Mouse (Mus musculus): ENCODE results near the gene Wsb1. TPM values are rescaled to one million over a fixed set of nuclear protein-coding genes. Genes with fewer than 3 reads are reported as not detected.

Wsb1 gene
- polyA plus RNA-seq (2017; shearing (Covaris generic)) = 100 to 1,000 TPM; 109 TPM

DNA sequence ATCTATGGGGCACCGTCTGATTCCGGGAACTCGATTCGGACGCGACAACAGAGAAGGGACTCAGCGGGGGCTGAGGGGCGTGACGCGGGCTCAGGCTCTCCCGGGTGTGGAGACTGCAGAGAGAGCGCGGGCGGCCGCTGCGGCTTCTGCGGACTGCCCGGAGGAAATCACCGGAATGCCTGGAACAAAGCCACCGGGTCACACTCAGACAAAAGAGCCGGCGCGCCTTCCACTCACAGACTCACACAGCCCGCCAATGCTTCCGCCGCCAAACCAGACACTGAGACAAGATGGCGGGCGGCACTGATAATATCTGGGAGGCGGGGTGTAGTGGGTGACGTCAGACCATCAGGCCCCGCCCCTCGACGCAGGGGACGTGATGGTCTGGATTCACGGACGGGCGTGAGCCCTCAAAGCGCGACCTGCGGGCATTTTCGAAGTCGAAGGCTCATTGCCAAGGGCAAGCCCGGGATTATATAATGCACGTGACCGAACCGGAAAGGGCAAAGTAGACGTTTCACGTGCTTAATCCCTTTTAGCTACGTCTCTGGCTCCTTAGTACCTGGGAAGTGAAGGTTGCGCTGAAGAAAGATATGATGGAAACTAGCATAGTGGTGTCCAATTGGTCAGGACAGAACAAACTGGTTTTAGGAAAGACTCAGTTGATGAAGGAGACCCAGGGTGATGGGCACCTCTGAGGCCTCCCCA, at the start of gene Wsb1:
Gene Wsb1, minus strand, starts transcription at position 281 of the 708 bp plus-strand sequence.

DNA sequence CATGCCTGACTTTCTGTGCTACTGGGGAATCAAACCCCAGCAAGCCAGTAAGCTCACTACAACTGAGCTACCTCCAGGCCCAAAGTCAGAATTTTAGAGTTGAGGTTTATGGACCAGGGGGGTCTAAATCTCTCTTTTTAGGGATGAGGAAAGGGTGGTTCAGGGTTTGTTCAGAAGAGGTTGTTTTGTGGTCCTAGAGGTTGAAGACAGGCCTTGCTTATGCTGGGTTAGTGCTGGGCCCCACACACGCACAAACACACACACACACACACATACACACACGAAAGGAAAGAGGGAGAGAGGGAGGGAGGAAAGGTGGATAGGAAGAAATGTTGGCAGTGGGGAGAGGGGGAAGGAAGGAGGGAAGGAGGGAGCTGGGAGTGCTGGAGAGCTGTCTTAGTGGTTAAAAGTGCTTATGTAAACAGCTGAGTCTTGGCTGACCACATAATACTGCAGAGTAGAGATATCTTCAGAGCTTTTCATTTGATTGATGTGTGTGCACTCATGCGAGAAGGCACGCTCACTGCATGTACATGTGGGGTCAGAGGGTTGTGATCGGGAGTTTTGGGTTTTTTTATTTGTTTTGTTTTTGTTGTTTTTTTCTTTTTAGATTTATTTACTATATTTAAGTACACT, 42.5 kb upstream of the Wsb1 start, which contains the start of gene Gm9964:
Gene Gm9964, minus strand, starts transcription at position 51 of the 636 bp plus-strand sequence.

Other genes starting within 250 kb of the Wsb1 start
- 10 to 100 TPM in 1 of 2 experiments, 1 to 10 TPM in 1; 5.8 to 10.2 TPM for gene Ksr1, start 108.3 kb downstream of the Wsb1 start, polyA plus RNA-seq (2017; shearing (Covaris generic))
- gene Gm9964, start 42.2 kb upstream of the Wsb1 start, polyA plus RNA-seq (2017; shearing (Covaris generic)) = not detected
- 1 to 10 TPM; 1.1 to 2.8 TPM for gene Nf1, start 85.0 kb upstream of the Wsb1 start, polyA plus RNA-seq (2017; shearing (Covaris generic))
- under 1 TPM; 0.20 to 0.54 TPM for gene Omg, start 249.4 kb upstream of the Wsb1 start, polyA plus RNA-seq (2017; shearing (Covaris generic))